Mouse (Mus musculus): ENCODE data around the gene Dclk3. TPM values are rescaled to one million over a fixed set of nuclear protein-coding genes. Genes with fewer than 3 reads are reported as not detected.

Dclk3 gene
- polyA plus RNA-seq, 1 experiment from 2014 or later: 0.35 TPM

GRCm38 (mm10) chr9:111405080-111405428 is 33.8 kb upstream of the Dclk3 start:
- no peak overlapping the region for H3K9ac ChIP-seq (ENCODE audit: low read length)
- no peaks in the 10 kb centered on the region for H3K27me3 ChIP-seq (ENCODE audit: control insufficient read depth, insufficient read depth, low read length)
- H3K36me3 ChIP-seq (ENCODE audit: control insufficient read depth, insufficient read depth): no peaks in the 10 kb centered on the region
- WGBS: 88% methylated on average over 6 of the region's 6 CpGs
- H3K4me1 ChIP-seq (ENCODE audit: control insufficient read depth, insufficient read depth, low read length): no peaks in the 10 kb centered on the region
- no peak overlapping the region for H3K4me2 ChIP-seq (ENCODE audit: low read depth, low read length)
- H3K27ac ChIP-seq (ENCODE audit: low read length): no peak overlapping the region
- no peak overlapping the region for H3K4me3 ChIP-seq (ENCODE audit: low read length)
- no peaks in the 10 kb centered on the region for H3K9me3 ChIP-seq (replicated peaks; ENCODE audit: control insufficient read depth, low read length)
- ATAC-seq (replicated peaks; ENCODE audit: extremely low read depth, insufficient read depth, low FRiP score): no peak

- Histone ChIP-seq H3K9me3 (replicated peaks; ENCODE audit: control insufficient read depth, low read length) (no peaks in the 10 kb centered on the region), H3K4me2 (ENCODE audit: low read depth, low read length) (no peak overlapping the region), H3K4me3 (ENCODE audit: low read length) (no peak overlapping the region), H3K36me3 (ENCODE audit: control insufficient read depth, insufficient read depth) (no peaks in the 10 kb centered on the region), H3K4me1 (ENCODE audit: control insufficient read depth, insufficient read depth, low read length) (no peaks in the 10 kb centered on the region), H3K27me3 (ENCODE audit: control insufficient read depth, insufficient read depth, low read length) (no peaks in the 10 kb centered on the region), H3K27ac (ENCODE audit: low read length) (no peak overlapping the region), H3K9ac (ENCODE audit: low read length) (no peak overlapping the region)
- WGBS: 43% methylated on average over 6 of the region's 6 CpGs
- no peak for ATAC-seq (replicated peaks; ENCODE audit: extremely low read depth, insufficient read depth, low FRiP score)
Measured at GRCm38 (mm10) chr9:111408012-111408411, 30.9 kb upstream of the Dclk3 start.

- H3K4me2 ChIP-seq (ENCODE audit: low read depth, low read length): no peak overlapping the region
- no peaks in the 10 kb centered on the region for H3K27me3 ChIP-seq (ENCODE audit: control insufficient read depth, insufficient read depth, low read length)
- 64% methylated on average over 10 of the region's 10 CpGs for WGBS
Measured at GRCm38 (mm10) chr9:111408427-111408826, 30.5 kb upstream of the Dclk3 start.

GRCm38 (mm10) chr9:111412471-111413160 is 26.3 kb upstream of the Dclk3 start:
- no peaks in the 10 kb centered on the region for H3K36me3 ChIP-seq (ENCODE audit: control insufficient read depth, insufficient read depth)
- no peak overlapping the region for H3K9ac ChIP-seq (ENCODE audit: low read length)
- H3K4me3 ChIP-seq (ENCODE audit: low read length): no peak overlapping the region
- no peak overlapping the region for H3K27ac ChIP-seq (ENCODE audit: low read length)
- no peaks in the 10 kb centered on the region for H3K4me1 ChIP-seq (ENCODE audit: control insufficient read depth, insufficient read depth, low read length)
- 78% methylated on average over 16 of the region's 16 CpGs for WGBS
- H3K27me3 ChIP-seq (ENCODE audit: control insufficient read depth, insufficient read depth, low read length): no peaks in the 10 kb centered on the region
- no peaks in the 10 kb centered on the region for H3K9me3 ChIP-seq (replicated peaks; ENCODE audit: control insufficient read depth, low read length)
- H3K4me2 ChIP-seq (ENCODE audit: low read depth, low read length): no peak overlapping the region
- no peak for ATAC-seq (replicated peaks; ENCODE audit: extremely low read depth, insufficient read depth, low FRiP score)

More at GRCm38 (mm10) chr9:111408427-111408826, 30.5 kb upstream of the Dclk3 start:
- no peaks in the 10 kb centered on the region for H3K9me3 ChIP-seq (replicated peaks; ENCODE audit: control insufficient read depth, low read length)
- no peak for ATAC-seq (replicated peaks; ENCODE audit: extremely low read depth, insufficient read depth, low FRiP score)
- no peaks in the 10 kb centered on the region for H3K36me3 ChIP-seq (ENCODE audit: control insufficient read depth, insufficient read depth)
- H3K9ac ChIP-seq (ENCODE audit: low read length): no peak overlapping the region
- H3K4me3 ChIP-seq (ENCODE audit: low read length): no peak overlapping the region
- no peaks in the 10 kb centered on the region for H3K4me1 ChIP-seq (ENCODE audit: control insufficient read depth, insufficient read depth, low read length)
- H3K27ac ChIP-seq (ENCODE audit: low read length): no peak overlapping the region

GRCm38 (mm10) chr9:111421862-111422261 is 17.0 kb upstream of the Dclk3 start:
- H3K27me3 ChIP-seq (ENCODE audit: control insufficient read depth, insufficient read depth, low read length): no peaks in the 10 kb centered on the region
- no peak overlapping the region for H3K9ac ChIP-seq (ENCODE audit: low read length)
- no peaks in the 10 kb centered on the region for H3K9me3 ChIP-seq (replicated peaks; ENCODE audit: control insufficient read depth, low read length)
- H3K27ac ChIP-seq (ENCODE audit: low read length): no peak overlapping the region
- no peak overlapping the region for H3K4me2 ChIP-seq (ENCODE audit: low read depth, low read length)
- WGBS: 69% methylated on average over 2 of the region's 2 CpGs
- no peaks in the 10 kb centered on the region for H3K36me3 ChIP-seq (ENCODE audit: control insufficient read depth, insufficient read depth)
- no peaks in the 10 kb centered on the region for H3K4me1 ChIP-seq (ENCODE audit: control insufficient read depth, insufficient read depth, low read length)
- no peak overlapping the region for H3K4me3 ChIP-seq (ENCODE audit: low read length)
- ATAC-seq (replicated peaks; ENCODE audit: extremely low read depth, insufficient read depth, low FRiP score): no peak

GRCm38 (mm10) chr9:111422567-111422966 is 16.3 kb upstream of the Dclk3 start:
- Histone ChIP-seq H3K4me3 (ENCODE audit: low read length) (no peak overlapping the region), H3K9me3 (replicated peaks; ENCODE audit: control insufficient read depth, low read length) (no peaks in the 10 kb centered on the region), H3K4me1 (ENCODE audit: control insufficient read depth, insufficient read depth, low read length) (no peaks in the 10 kb centered on the region), H3K27ac (ENCODE audit: low read length) (no peak overlapping the region), H3K36me3 (ENCODE audit: control insufficient read depth, insufficient read depth) (no peaks in the 10 kb centered on the region), H3K9ac (ENCODE audit: low read length) (no peak overlapping the region), H3K4me2 (ENCODE audit: low read depth, low read length) (no peak overlapping the region), H3K27me3 (ENCODE audit: control insufficient read depth, insufficient read depth, low read length) (no peaks in the 10 kb centered on the region)
- WGBS: 44% methylated on average over 5 of the region's 5 CpGs
- ATAC-seq (replicated peaks; ENCODE audit: extremely low read depth, insufficient read depth, low FRiP score): no peak

GRCm38 (mm10) chr9:111425113-111425512 is 13.8 kb upstream of the Dclk3 start:
- H3K4me2 ChIP-seq (ENCODE audit: low read depth, low read length): no peak overlapping the region
- H3K27me3 ChIP-seq (ENCODE audit: control insufficient read depth, insufficient read depth, low read length): no peaks in the 10 kb centered on the region
- H3K9me3 ChIP-seq (replicated peaks; ENCODE audit: control insufficient read depth, low read length): no peaks in the 10 kb centered on the region
- H3K4me1 ChIP-seq (ENCODE audit: control insufficient read depth, insufficient read depth, low read length): peaks cover 8% of the 10 kb centered on the region
- no peak overlapping the region for H3K27ac ChIP-seq (ENCODE audit: low read length)
- H3K4me3 ChIP-seq (ENCODE audit: low read length): no peak overlapping the region
- H3K9ac ChIP-seq (ENCODE audit: low read length): no peak overlapping the region
- 66% methylated on average over 6 of the region's 6 CpGs for WGBS
- no peak for ATAC-seq (replicated peaks; ENCODE audit: extremely low read depth, insufficient read depth, low FRiP score)
- no peaks in the 10 kb centered on the region for H3K36me3 ChIP-seq (ENCODE audit: control insufficient read depth, insufficient read depth)

GRCm38 (mm10) chr9:111425952-111426351 is 12.9 kb upstream of the Dclk3 start:
- 91% methylated on average over 4 of the region's 4 CpGs for WGBS
- H3K36me3 ChIP-seq (ENCODE audit: control insufficient read depth, insufficient read depth): no peaks in the 10 kb centered on the region
- H3K4me3 ChIP-seq (ENCODE audit: low read length): no peak overlapping the region
- H3K9me3 ChIP-seq (replicated peaks; ENCODE audit: control insufficient read depth, low read length): no peaks in the 10 kb centered on the region
- no peak overlapping the region for H3K4me2 ChIP-seq (ENCODE audit: low read depth, low read length)
- H3K9ac ChIP-seq (ENCODE audit: low read length): no peak overlapping the region
- H3K27me3 ChIP-seq (ENCODE audit: control insufficient read depth, insufficient read depth, low read length): no peaks in the 10 kb centered on the region
- H3K4me1 ChIP-seq (ENCODE audit: control insufficient read depth, insufficient read depth, low read length): peaks cover 8% of the 10 kb centered on the region
- no peak overlapping the region for H3K27ac ChIP-seq (ENCODE audit: low read length)
- ATAC-seq (replicated peaks; ENCODE audit: extremely low read depth, insufficient read depth, low FRiP score): no peak

- WGBS: 85% methylated on average over 9 of the region's 9 CpGs
- Histone ChIP-seq H3K9ac (ENCODE audit: low read length) (no peak overlapping the region), H3K4me2 (ENCODE audit: low read depth, low read length) (no peak overlapping the region), H3K9me3 (replicated peaks; ENCODE audit: control insufficient read depth, low read length) (no peaks in the 10 kb centered on the region), H3K4me1 (ENCODE audit: control insufficient read depth, insufficient read depth, low read length) (peaks cover 8% of the 10 kb centered on the region), H3K27ac (ENCODE audit: low read length) (no peak overlapping the region), H3K36me3 (ENCODE audit: control insufficient read depth, insufficient read depth) (no peaks in the 10 kb centered on the region), H3K4me3 (ENCODE audit: low read length) (no peak overlapping the region), H3K27me3 (ENCODE audit: control insufficient read depth, insufficient read depth, low read length) (no peaks in the 10 kb centered on the region)
- ATAC-seq (replicated peaks; ENCODE audit: extremely low read depth, insufficient read depth, low FRiP score): no peak
Measured at GRCm38 (mm10) chr9:111427891-111428555, 10.9 kb upstream of the Dclk3 start.
